Mouse (Mus musculus) liver, embryonic 15.5 days (tissue): Measurements from ENCODE around the gene Jsrp1. TPM values are rescaled to one million over a fixed set of nuclear protein-coding genes. Genes with fewer than 3 reads are reported as not detected.

Experiments
- ATAC-seq: fragments of 200-750 bp; cut with Nextera tagmentation; 2 replicates; pipeline ENCODE4 v1.8.0; 2017; ENCODE audit warnings: moderate number of reproducible peaks, mild to moderate bottlenecking, moderate library complexity; ENCODE audit not compliant: insufficient read depth
- H3K27ac ChIP-seq: fragments of 300-500 bp; sonication (generic); replicated peaks from 2 replicates; pipeline ENCODE4 v1.5.1; 2015; ENCODE audit warnings: mild to moderate bottlenecking, inconsistent platforms
- H3K27me3 ChIP-seq: fragments of 300-500 bp; sonication (generic); 2 replicates; pipeline ENCODE4 v1.6.1; 2015; ENCODE audit warnings: mild to moderate bottlenecking, inconsistent platforms
- H3K36me3 ChIP-seq: fragments of 300-500 bp; sonication (generic); replicated peaks from 2 replicates; pipeline ENCODE4 v1.6.1; 2015; ENCODE audit warnings: moderate library complexity, mild to moderate bottlenecking, inconsistent platforms
- H3K4me1 ChIP-seq: fragments of 300-500 bp; sonication (generic); replicated peaks from 2 replicates; pipeline ENCODE4 v1.6.1; 2015; ENCODE audit warnings: inconsistent platforms
- H3K4me2 ChIP-seq: fragments of 300-500 bp; sonication (generic); 2 replicates; pipeline ENCODE4 v1.6.1; 2015; ENCODE audit warnings: moderate library complexity, mild to moderate bottlenecking, inconsistent platforms
- H3K4me3 ChIP-seq: fragments of 300-500 bp; sonication (generic); replicated peaks from 2 replicates; pipeline ENCODE4 v1.5.1; 2015; ENCODE audit warnings: mild to moderate bottlenecking, inconsistent platforms
- H3K9ac ChIP-seq: fragments of 300-500 bp; sonication (generic); 2 replicates; pipeline ENCODE4 v1.6.1; 2015; ENCODE audit warnings: moderate library complexity, mild to moderate bottlenecking, inconsistent platforms
- H3K9me3 ChIP-seq: fragments of 300-500 bp; sonication (generic); replicated peaks from 2 replicates; pipeline ENCODE4 v1.6.1; 2016; ENCODE audit warnings: inconsistent platforms
- WGBS: fragments of 180-500 bp; shearing (Covaris S2); methylation state at CpG from one replicate; pipeline ENCODE4 v1.1.7; 2015; ENCODE audit warnings: mixed read lengths; ENCODE audit not compliant: insufficient replicate concordance; 5-methylcytosine and 5-hydroxymethylcytosine counted together
- polyA plus RNA-seq: library from polyadenylated mRNA; unstranded; fragments of >200 nt; fragmentation: Nextera tagmentation; extraction: Ambion mirVana; gene quantifications from 2 replicates; pipeline ENCODE4 v1.2.1, GENCODE M21; 2015

Gene Jsrp1
- polyA plus RNA-seq, 1 experiment from 2014 or later = 1.3 TPM

DNA sequence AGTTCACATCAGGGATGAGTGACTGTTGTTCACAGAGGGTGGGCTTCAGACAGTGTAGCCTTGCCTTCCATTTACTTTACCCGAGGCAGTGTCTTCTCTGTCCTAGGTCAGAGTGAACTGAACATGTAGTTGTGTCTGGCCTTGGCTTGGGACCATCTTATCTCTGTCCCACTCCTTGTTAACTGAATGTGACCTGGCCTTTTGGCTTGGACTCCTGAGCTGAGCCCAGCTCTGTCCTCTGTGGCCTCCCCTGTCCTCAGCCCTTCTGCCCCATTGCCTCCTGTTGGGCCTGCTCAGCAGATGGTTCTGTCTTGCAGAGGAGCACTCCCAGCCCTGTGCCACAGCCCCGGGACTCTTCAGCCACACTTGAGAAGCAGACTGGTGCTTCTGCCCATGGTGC lies 25.8 kb downstream of the Jsrp1 start:
- Histone ChIP-seq H3K9ac (no peak overlapping the region), H3K27me3 (no peaks in the 10 kb centered on the region), H3K27ac (no peak overlapping the region), H3K4me3 (no peak overlapping the region), H3K9me3 (no peaks in the 10 kb centered on the region), H3K4me1 (peaks cover 4% of the 10 kb centered on the region), H3K4me2 (no peak overlapping the region), H3K36me3 (peaks cover 99% of the 10 kb centered on the region)
- no peak for ATAC-seq
- 57% methylated on average over 2 of the region's 2 CpGs for WGBS

DNA sequence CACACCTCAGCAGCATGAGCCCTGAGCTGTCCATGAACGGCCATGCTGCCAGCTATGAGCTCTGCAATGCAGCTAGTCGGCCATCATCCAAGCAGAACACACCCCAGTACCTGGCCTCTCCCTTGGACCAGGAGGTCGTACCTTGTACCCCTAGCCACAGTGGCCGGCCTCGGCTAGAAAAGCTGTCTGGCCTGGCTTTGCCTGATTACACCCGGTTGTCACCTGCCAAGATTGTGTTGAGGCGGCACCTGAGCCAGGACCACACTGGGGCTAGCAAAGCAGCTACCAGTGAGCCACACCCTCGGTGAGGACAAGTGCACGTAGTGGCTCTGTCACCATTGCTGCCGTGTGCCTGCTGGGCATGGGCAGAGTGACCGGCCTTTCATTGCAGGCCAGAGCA lies 27.3 kb downstream of the Jsrp1 start:
- no peak for ATAC-seq
- Histone ChIP-seq H3K27me3 (no peaks in the 10 kb centered on the region), H3K4me3 (no peak overlapping the region), H3K27ac (no peak overlapping the region), H3K9ac (no peak overlapping the region), H3K36me3 (peaks cover 99% of the 10 kb centered on the region), H3K4me1 (no peaks in the 10 kb centered on the region), H3K4me2 (no peak overlapping the region), H3K9me3 (no peaks in the 10 kb centered on the region)
- 88% methylated on average over 11 of the region's 11 CpGs for WGBS

DNA sequence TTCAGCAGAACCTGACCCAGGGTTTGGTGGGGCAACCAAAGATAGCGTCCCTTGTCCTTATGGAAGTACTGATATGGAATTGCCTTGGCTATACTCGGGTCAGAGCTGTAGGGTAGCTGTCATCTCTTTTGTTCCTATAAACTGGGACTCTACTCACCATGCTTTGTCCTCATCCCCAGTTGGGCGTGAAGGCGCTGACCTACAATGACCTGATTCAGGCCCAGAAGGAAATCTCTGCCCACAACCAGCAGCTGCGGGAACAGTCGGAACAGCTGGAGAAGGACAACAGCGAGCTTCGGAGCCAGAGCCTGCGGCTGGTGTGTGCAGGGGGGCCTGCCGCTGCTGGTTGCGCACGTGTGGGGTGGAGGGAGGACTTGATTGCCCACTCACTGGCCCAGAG lies 28.4 kb downstream of the Jsrp1 start:
- H3K4me2 ChIP-seq = no peak overlapping the region
- H3K4me1 ChIP-seq = no peaks in the 10 kb centered on the region
- H3K27ac ChIP-seq = no peak overlapping the region
- H3K36me3 ChIP-seq = peaks cover 99% of the 10 kb centered on the region
- ATAC-seq = no peak
- WGBS = 90% methylated on average over 12 of the region's 12 CpGs
- no peaks in the 10 kb centered on the region for H3K27me3 ChIP-seq
- no peak overlapping the region for H3K4me3 ChIP-seq
- H3K9ac ChIP-seq = no peak overlapping the region
- no peaks in the 10 kb centered on the region for H3K9me3 ChIP-seq

DNA sequence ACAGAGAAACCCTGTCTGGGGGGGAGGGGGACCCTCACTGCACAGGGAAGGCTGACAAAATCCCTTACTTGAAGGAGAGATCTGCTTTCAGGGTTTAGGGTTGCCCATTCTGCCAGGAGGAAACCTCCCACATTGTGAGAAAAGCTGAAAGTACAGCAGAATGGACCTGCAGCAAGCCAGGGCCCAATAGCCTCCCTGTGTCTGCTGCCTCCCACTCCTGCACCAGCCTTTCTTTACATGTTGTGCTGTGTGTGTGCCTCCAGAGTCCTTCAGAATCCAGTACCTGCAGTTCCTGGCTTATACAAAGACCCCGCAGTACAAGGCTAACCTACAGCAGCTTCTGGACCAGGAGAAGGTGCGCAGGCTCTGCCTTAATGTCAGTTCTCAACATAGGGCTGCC lies 29.0 kb downstream of the Jsrp1 start:
- H3K9ac ChIP-seq = no peak overlapping the region
- no peak overlapping the region for H3K27ac ChIP-seq
- no peak for ATAC-seq
- no peaks in the 10 kb centered on the region for H3K9me3 ChIP-seq
- H3K4me3 ChIP-seq = no peak overlapping the region
- H3K36me3 ChIP-seq = peaks cover 100% of the 10 kb centered on the region
- 96% methylated on average over 2 of the region's 2 CpGs for WGBS
- H3K4me1 ChIP-seq = no peaks in the 10 kb centered on the region
- no peak overlapping the region for H3K4me2 ChIP-seq
- no peaks in the 10 kb centered on the region for H3K27me3 ChIP-seq

DNA sequence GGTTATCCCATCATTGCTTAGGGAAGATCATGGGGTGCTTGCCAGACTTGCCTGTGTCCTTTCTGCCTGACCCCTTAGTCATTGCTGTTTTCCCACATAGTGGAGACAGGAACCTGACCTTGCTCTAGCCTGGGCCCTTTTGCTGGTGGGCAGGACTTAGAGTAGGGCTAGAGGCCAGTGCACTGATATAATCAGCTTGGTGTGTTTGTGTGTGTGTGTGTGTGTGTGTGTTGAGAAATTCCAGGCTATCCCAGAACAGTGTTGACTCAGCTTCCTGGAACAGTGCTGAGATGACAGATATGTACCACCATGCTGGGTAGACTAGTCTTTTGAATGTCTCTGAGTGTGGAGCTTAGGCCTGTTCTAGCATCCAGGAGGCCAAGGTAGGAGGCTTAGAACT lies 33.7 kb downstream of the Jsrp1 start:
- H3K36me3 ChIP-seq = peaks cover 100% of the 10 kb centered on the region
- ATAC-seq = no peak

DNA sequence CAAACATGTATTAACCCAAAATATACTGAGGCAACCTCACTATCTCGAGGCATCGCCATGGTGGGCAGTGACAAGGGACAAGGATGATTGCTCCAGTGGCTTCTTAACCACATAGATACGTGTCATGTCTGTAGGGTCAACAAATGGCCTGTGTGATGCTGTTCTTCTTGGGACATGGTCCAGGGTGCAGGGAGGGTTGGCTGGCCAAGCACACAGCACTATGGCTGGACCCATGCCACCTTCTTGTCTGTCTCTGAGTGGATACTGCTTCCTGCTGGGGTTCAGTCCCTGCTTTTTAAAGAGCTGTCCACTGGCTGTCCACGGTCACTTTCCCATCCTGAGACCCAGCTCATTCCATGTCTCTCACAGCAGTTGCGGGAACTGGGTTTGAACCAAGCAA lies 36.2 kb downstream of the Jsrp1 start:
- H3K4me2 ChIP-seq = no peak overlapping the region
- no peak for ATAC-seq
- no peaks in the 10 kb centered on the region for H3K27me3 ChIP-seq
- H3K4me3 ChIP-seq = no peak overlapping the region
- no peaks in the 10 kb centered on the region for H3K9me3 ChIP-seq
- H3K36me3 ChIP-seq = peaks cover 100% of the 10 kb centered on the region
- no peak overlapping the region for H3K9ac ChIP-seq
- peaks cover 22% of the 10 kb centered on the region for H3K4me1 ChIP-seq
- H3K27ac ChIP-seq = no peak overlapping the region
- WGBS = 85% methylated on average over 5 of the region's 5 CpGs

More for the DNA sequence above, 33.7 kb downstream of the Jsrp1 start:
- no peak overlapping the region for H3K27ac ChIP-seq
- no peak overlapping the region for H3K4me3 ChIP-seq
- no peak overlapping the region for H3K4me2 ChIP-seq
- H3K4me1 ChIP-seq = peaks cover 6% of the 10 kb centered on the region
- H3K9me3 ChIP-seq = no peaks in the 10 kb centered on the region
- no peaks in the 10 kb centered on the region for H3K27me3 ChIP-seq
- no peak overlapping the region for H3K9ac ChIP-seq

DNA sequence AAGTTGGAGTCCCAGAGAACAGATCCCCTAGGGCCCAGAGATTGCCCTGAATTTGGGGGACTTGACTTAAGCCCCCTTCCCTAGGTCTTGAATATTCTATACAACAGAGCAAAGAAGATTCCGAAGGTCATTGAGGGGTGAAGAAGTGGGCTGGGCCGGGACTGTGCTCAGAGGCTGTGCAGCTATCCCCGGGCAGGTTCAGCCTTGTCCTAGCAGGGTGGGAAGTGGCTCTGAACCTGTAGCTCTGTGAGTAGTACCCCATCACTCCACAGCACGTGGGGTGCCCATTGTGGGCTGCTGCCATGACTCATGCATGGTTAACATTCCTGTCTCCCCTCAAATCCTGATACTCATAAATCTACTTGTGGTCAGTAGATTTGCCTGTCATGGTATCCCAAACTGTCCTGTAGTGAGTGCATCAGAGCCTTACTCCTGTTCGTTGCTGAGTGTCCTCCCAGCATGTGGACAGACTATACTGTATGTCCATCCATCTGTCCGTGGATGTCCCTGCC lies 36.9 kb downstream of the Jsrp1 start:
- Histone ChIP-seq H3K9me3 (no peaks in the 10 kb centered on the region), H3K4me2 (no peak overlapping the region), H3K27ac (no peak overlapping the region), H3K27me3 (no peaks in the 10 kb centered on the region), H3K4me3 (no peak overlapping the region), H3K4me1 (peaks cover 22% of the 10 kb centered on the region), H3K9ac (no peak overlapping the region), H3K36me3 (peaks cover 100% of the 10 kb centered on the region)
- ATAC-seq = no peak
- WGBS = 82% methylated on average over 6 of the region's 6 CpGs

DNA sequence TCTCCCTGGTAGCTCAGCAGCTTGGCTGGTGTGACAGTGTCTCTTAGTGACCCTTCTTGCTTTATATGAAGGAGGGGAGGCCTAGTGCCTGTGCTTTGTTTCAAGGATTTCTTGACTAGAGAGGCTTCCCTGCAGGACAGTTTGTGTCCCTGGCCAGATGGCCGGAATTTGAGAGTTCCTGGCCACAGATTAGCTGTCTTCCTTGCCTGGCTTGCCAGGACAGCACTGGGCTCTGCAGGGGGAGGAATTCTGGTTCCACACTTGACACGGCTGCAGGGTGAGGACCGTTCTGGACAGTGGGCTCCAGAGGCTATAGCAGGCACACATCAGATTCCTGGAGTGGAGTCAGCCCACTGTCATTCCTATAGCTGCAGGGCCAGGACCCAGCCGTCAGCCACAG lies 37.6 kb downstream of the Jsrp1 start:
- no peak for ATAC-seq
- Histone ChIP-seq H3K27me3 (no peaks in the 10 kb centered on the region), H3K9me3 (no peaks in the 10 kb centered on the region), H3K27ac (no peak overlapping the region), H3K4me3 (no peak overlapping the region), H3K36me3 (peaks cover 100% of the 10 kb centered on the region), H3K9ac (no peak overlapping the region), H3K4me1 (peaks cover 22% of the 10 kb centered on the region), H3K4me2 (no peak overlapping the region)
- WGBS = 87% methylated on average over 4 of the region's 4 CpGs

DNA sequence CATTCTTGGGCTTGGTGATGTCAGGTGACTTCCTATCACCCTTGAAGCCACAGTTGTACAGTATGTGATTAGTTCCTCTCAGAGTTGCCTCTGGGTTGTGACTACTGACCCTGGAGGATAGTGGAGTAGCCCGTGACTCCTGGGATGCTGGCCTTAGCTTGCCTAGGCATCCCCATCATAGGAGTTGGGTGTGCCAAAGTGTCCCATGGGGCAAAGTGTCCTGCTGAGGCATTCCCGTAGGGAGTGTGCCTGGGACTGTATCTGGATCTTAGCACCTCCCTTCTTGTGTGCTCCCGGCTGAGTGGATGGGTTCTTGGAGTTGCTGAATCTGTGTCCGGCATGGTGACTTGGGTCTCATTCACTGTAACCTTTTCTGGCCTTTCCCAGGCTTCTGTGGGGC lies 38.3 kb downstream of the Jsrp1 start:
- Histone ChIP-seq H3K4me2 (no peak overlapping the region), H3K4me3 (no peak overlapping the region), H3K9ac (no peak overlapping the region), H3K27ac (no peak overlapping the region), H3K27me3 (no peaks in the 10 kb centered on the region), H3K36me3 (peaks cover 100% of the 10 kb centered on the region), H3K4me1 (peaks cover 29% of the 10 kb centered on the region), H3K9me3 (no peaks in the 10 kb centered on the region)
- 72% methylated on average over 4 of the region's 4 CpGs for WGBS
- peak; percentile 22; the same call in 1 of the 2 replicates for ATAC-seq

DNA sequence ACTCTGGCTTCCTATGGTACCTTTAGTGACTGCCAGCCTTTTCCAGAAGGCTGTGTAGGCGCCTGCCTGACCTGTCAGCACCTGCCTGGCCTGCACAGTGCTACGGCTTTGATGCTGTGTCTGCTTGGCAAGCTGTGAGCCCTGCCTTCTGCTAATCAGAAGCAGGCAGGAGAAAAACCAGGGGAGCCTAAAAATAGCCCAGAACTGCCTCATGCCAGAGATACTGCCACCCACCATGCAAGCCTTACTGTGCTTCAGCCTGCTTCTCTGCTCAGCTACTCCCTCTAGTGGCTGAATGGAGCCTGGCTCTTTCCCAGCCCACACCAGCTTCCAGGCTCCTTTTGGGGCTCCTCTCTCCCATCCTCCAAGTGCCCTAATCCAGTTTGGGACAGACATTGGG lies 38.7 kb downstream of the Jsrp1 start:
- Histone ChIP-seq H3K27me3 (no peaks in the 10 kb centered on the region), H3K36me3 (peaks cover 100% of the 10 kb centered on the region)

DNA sequence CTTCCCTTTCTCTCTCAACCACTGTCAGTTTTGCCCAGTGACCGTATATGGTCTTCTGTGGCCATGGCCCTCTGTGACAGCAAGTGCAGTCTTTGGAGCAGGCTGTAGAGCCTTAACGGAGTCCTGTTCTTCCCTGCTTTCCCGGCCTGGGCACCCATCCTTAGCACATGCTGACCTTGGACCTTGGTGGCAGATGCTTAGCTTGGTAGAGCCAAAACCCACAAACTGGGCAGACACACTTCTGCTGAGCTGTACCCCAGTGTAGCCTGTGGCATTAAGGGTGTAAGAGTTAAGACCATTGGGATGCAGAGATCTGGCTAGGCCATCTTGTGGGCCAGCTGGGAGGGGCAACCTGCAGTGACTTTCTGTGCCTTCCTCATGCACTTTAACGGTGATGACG lies 39.5 kb downstream of the Jsrp1 start:
- Histone ChIP-seq H3K9me3 (no peaks in the 10 kb centered on the region), H3K4me2 (no peak overlapping the region), H3K9ac (no peak overlapping the region), H3K36me3 (peaks cover 98% of the 10 kb centered on the region), H3K4me3 (no peak overlapping the region), H3K27ac (peak overlapping the region; percentile 60; the same call in 1 of the 2 replicates), H3K4me1 (peaks cover 29% of the 10 kb centered on the region), H3K27me3 (no peaks in the 10 kb centered on the region)
- ATAC-seq = no peak
- 68% methylated on average over 5 of the region's 5 CpGs for WGBS

More for the DNA sequence above, 38.7 kb downstream of the Jsrp1 start:
- Histone ChIP-seq H3K9ac (peak overlapping the region; percentile 16; the same call in 1 of the 2 replicates), H3K9me3 (no peaks in the 10 kb centered on the region), H3K27ac (peak overlapping the region; percentile 60; the same call in 1 of the 2 replicates), H3K4me2 (no peak overlapping the region), H3K4me1 (peaks cover 29% of the 10 kb centered on the region), H3K4me3 (no peak overlapping the region)
- ATAC-seq = peak; percentile 79
- WGBS = 27% methylated on average over 2 of the region's 2 CpGs

DNA sequence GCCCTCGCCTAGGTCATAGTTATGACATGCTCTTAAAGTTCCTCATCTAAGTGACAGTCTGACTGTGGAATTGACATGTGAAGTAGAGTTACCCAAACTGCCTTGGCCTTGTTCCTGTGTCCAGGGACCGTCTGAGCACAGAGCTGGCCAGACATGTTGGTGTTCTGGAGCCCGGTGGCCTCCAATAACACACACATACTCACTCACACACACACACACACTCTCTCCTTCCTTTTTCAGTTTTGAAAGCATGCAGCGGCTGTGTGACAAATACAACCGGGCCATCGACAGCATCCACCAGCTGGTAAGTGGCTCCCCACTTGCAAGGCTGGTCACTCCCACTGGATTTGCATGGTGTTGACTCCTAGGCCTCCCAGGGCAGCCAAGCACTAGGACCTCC lies 44.9 kb downstream of the Jsrp1 start:
- Histone ChIP-seq H3K27ac (no peak overlapping the region), H3K27me3 (no peaks in the 10 kb centered on the region), H3K9me3 (no peaks in the 10 kb centered on the region), H3K36me3 (peaks cover 92% of the 10 kb centered on the region), H3K9ac (no peak overlapping the region), H3K4me2 (no peak overlapping the region), H3K4me1 (peaks cover 31% of the 10 kb centered on the region), H3K4me3 (no peak overlapping the region)
- ATAC-seq = no peak
- WGBS = 77% methylated on average over 6 of the region's 6 CpGs
